Mouse (Mus musculus): ENCODE data around the gene Ano4. TPM values are rescaled to one million over a fixed set of nuclear protein-coding genes. Genes with fewer than 3 reads are reported as not detected.

Gene Ano4
- polyA plus RNA-seq, 1 experiment from 2014 or later: 7.5 TPM

DNA sequence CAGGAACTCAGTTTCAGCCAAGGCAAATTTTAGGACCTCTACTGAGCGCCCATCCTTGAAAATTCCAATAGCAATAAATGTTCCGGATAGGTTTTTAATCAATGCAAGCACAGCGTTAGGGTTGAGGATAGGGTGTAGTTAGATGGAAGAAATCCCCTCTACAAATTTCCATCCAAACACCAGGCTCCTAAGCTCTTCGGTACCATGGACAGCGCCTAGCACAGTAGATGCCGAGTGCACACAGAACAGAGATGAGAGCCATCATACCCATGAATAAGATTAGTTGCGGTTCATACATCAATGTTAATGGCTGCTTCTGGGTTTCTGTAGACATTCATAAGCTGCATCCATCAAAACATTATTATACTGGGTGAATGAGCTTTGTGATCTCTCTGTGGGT, 120.0 kb downstream of the Ano4 start:
- WGBS (ENCODE audit: insufficient replicate concordance): 32% methylated on average over 7 of the region's 7 CpGs
- no peaks in the 10 kb centered on the region for H3K36me3 ChIP-seq (ENCODE audit: control insufficient read depth, insufficient read depth, low read length)
- no peaks in the 10 kb centered on the region for H3K9me3 ChIP-seq (replicated peaks; ENCODE audit: control insufficient read depth, low read length)
- H3K27me3 ChIP-seq (ENCODE audit: control insufficient read depth, insufficient read depth, low read length): no peaks in the 10 kb centered on the region
- no peak overlapping the region for H3K27ac ChIP-seq (ENCODE audit: low read depth, low read length)
- no peak overlapping the region for H3K4me2 ChIP-seq
- no peak overlapping the region for H3K9ac ChIP-seq (ENCODE audit: low read depth, low read length)
- no peak overlapping the region for H3K4me3 ChIP-seq (ENCODE audit: low read depth, low read length)
- ATAC-seq (replicated peaks; ENCODE audit: insufficient number of reproducible peaks, low FRiP score, low TSS enrichment): no peak
- H3K4me1 ChIP-seq (ENCODE audit: control insufficient read depth, insufficient read depth, low read length): no peaks in the 10 kb centered on the region

- Histone ChIP-seq H3K4me1 (ENCODE audit: control insufficient read depth, insufficient read depth, low read length) (no peaks in the 10 kb centered on the region), H3K9ac (ENCODE audit: low read depth, low read length) (no peak overlapping the region), H3K36me3 (ENCODE audit: control insufficient read depth, insufficient read depth, low read length) (no peaks in the 10 kb centered on the region), H3K27ac (ENCODE audit: low read depth, low read length) (no peak overlapping the region), H3K4me2 (no peak overlapping the region), H3K4me3 (ENCODE audit: low read depth, low read length) (no peak overlapping the region), H3K27me3 (ENCODE audit: control insufficient read depth, insufficient read depth, low read length) (no peaks in the 10 kb centered on the region), H3K9me3 (replicated peaks; ENCODE audit: control insufficient read depth, low read length) (no peaks in the 10 kb centered on the region)
- ATAC-seq (replicated peaks; ENCODE audit: insufficient number of reproducible peaks, low FRiP score, low TSS enrichment): no peak
- 75% methylated on average over 6 of the region's 6 CpGs for WGBS (ENCODE audit: insufficient replicate concordance)
Observed at GRCm38 (mm10) chr10:89222284-89222989, 122.1 kb downstream of the Ano4 start.

- Histone ChIP-seq H3K27ac (ENCODE audit: low read depth, low read length) (no peak overlapping the region), H3K36me3 (ENCODE audit: control insufficient read depth, insufficient read depth, low read length) (no peaks in the 10 kb centered on the region), H3K4me2 (no peak overlapping the region), H3K4me1 (ENCODE audit: control insufficient read depth, insufficient read depth, low read length) (no peaks in the 10 kb centered on the region), H3K4me3 (ENCODE audit: low read depth, low read length) (no peak overlapping the region), H3K9me3 (replicated peaks; ENCODE audit: control insufficient read depth, low read length) (no peaks in the 10 kb centered on the region), H3K9ac (ENCODE audit: low read depth, low read length) (no peak overlapping the region), H3K27me3 (ENCODE audit: control insufficient read depth, insufficient read depth, low read length) (no peaks in the 10 kb centered on the region)
- WGBS (ENCODE audit: insufficient replicate concordance): 79% methylated on average over 6 of the region's 6 CpGs
- no peak for ATAC-seq (replicated peaks; ENCODE audit: insufficient number of reproducible peaks, low FRiP score, low TSS enrichment)
Observed at GRCm38 (mm10) chr10:89216078-89216477, 128.5 kb downstream of the Ano4 start.

DNA sequence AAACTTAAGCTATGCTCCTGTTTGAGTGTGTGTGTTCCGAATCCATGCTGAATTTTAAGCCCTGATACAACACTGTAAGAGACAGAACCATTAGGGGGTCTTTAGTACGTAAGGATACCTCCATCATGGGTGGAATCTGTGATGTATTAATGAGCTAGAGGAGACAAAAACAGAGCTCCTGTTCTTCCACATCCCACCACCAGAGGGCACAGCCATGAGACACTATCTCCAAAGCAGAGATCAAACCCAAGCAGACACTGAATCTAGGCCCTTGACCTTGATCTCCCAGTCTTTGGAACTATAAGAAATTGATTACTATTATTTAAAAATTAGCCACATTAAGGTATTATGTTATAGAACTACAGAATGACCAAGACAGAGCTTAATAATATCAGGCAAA, 138.7 kb downstream of the Ano4 start:
- H3K9ac ChIP-seq (ENCODE audit: low read depth, low read length): no peak overlapping the region
- no peak for ATAC-seq (replicated peaks; ENCODE audit: insufficient number of reproducible peaks, low FRiP score, low TSS enrichment)
- 47% methylated on average over 2 of the region's 2 CpGs for WGBS (ENCODE audit: insufficient replicate concordance)
- no peak overlapping the region for H3K4me2 ChIP-seq
- no peaks in the 10 kb centered on the region for H3K4me1 ChIP-seq (ENCODE audit: control insufficient read depth, insufficient read depth, low read length)
- no peak overlapping the region for H3K27ac ChIP-seq (ENCODE audit: low read depth, low read length)
- H3K36me3 ChIP-seq (ENCODE audit: control insufficient read depth, insufficient read depth, low read length): no peaks in the 10 kb centered on the region
- H3K4me3 ChIP-seq (ENCODE audit: low read depth, low read length): no peak overlapping the region
- no peaks in the 10 kb centered on the region for H3K27me3 ChIP-seq (ENCODE audit: control insufficient read depth, insufficient read depth, low read length)
- H3K9me3 ChIP-seq (replicated peaks; ENCODE audit: control insufficient read depth, low read length): no peaks in the 10 kb centered on the region

GRCm38 (mm10) chr10:89196444-89196843, 148.1 kb downstream of the Ano4 start:
- Histone ChIP-seq H3K4me1 (ENCODE audit: control insufficient read depth, insufficient read depth, low read length) (no peaks in the 10 kb centered on the region), H3K9ac (ENCODE audit: low read depth, low read length) (no peak overlapping the region), H3K27me3 (ENCODE audit: control insufficient read depth, insufficient read depth, low read length) (no peaks in the 10 kb centered on the region), H3K9me3 (replicated peaks; ENCODE audit: control insufficient read depth, low read length) (no peaks in the 10 kb centered on the region), H3K27ac (ENCODE audit: low read depth, low read length) (no peak overlapping the region), H3K36me3 (ENCODE audit: control insufficient read depth, insufficient read depth, low read length) (no peaks in the 10 kb centered on the region), H3K4me3 (ENCODE audit: low read depth, low read length) (no peak overlapping the region), H3K4me2 (no peak overlapping the region)
- 84% methylated on average over 10 of the region's 10 CpGs for WGBS (ENCODE audit: insufficient replicate concordance)
- ATAC-seq (replicated peaks; ENCODE audit: insufficient number of reproducible peaks, low FRiP score, low TSS enrichment): no peak

DNA sequence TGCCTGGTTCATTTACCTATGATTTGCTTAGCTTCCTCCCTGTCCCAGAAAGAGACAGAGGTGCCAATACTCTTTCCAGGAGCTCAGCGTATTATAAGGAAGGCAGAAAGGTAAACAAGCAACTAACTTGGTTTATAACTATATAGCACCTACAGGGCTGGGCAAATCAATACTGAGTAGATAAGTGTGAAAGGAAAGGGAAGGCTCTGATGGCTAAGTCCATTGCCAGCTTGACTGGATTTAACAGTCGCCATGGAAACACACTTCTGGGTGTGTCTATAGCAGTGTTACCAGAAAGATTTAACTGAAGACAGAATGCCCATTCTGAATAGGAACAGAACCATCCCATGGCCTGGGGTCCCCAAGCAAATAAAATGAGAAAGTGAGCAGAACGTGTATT, 149.5 kb downstream of the Ano4 start:
- H3K27me3 ChIP-seq (ENCODE audit: control insufficient read depth, insufficient read depth, low read length): no peaks in the 10 kb centered on the region
- no peak overlapping the region for H3K4me3 ChIP-seq (ENCODE audit: low read depth, low read length)
- no peak overlapping the region for H3K9ac ChIP-seq (ENCODE audit: low read depth, low read length)
- no peak overlapping the region for H3K27ac ChIP-seq (ENCODE audit: low read depth, low read length)
- WGBS (ENCODE audit: insufficient replicate concordance): 80% methylated on average over 3 of the region's 3 CpGs
- no peak overlapping the region for H3K4me2 ChIP-seq
- H3K36me3 ChIP-seq (ENCODE audit: control insufficient read depth, insufficient read depth, low read length): no peaks in the 10 kb centered on the region
- no peak for ATAC-seq (replicated peaks; ENCODE audit: insufficient number of reproducible peaks, low FRiP score, low TSS enrichment)
- H3K4me1 ChIP-seq (ENCODE audit: control insufficient read depth, insufficient read depth, low read length): no peaks in the 10 kb centered on the region
- no peaks in the 10 kb centered on the region for H3K9me3 ChIP-seq (replicated peaks; ENCODE audit: control insufficient read depth, low read length)

DNA sequence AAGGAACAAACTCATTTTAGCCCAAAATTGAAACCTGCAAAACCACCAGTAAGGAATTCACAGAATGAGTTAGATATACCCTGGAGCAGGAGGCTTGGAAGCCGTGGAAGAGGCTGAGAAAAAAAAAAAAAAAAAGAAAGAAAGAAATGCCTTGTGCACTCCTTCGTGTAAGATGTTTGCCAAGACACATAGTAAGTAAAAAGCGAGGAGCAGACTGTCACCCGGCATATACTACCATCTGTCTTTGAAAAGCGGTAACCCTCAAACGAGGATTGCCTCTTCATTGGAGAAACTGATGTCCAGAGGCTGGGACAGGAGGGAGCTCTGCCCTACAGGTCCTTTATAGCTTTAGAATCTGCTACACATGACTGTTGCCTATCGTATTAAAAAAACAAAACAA, 150.1 kb downstream of the Ano4 start:
- 82% methylated on average over 7 of the region's 7 CpGs for WGBS (ENCODE audit: insufficient replicate concordance)

DNA sequence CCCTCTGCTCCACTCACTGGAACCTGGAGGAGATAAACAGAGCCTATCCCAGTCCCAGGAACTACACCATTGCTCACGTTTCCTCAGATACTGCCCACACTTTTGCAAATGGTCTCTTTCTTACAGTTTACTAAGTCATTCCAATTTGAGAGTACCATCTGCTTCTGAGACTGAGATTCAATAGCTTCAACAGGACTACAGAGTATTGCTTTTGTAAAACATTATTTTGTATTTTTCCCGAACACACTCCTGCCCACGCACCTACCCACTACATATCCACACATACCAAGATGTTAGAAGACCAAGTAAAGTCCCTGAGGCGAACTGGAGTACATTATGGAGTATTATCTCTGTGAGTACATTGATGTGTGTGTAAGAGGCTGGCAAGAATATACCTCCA, 166.6 kb downstream of the Ano4 start:
- H3K9me3 ChIP-seq (replicated peaks; ENCODE audit: control insufficient read depth, low read length): no peaks in the 10 kb centered on the region
- no peak overlapping the region for H3K4me3 ChIP-seq (ENCODE audit: low read depth, low read length)
- no peak overlapping the region for H3K4me2 ChIP-seq
- WGBS (ENCODE audit: insufficient replicate concordance): 72% methylated on average over 4 of the region's 4 CpGs
- H3K27ac ChIP-seq (ENCODE audit: low read depth, low read length): no peak overlapping the region
- H3K4me1 ChIP-seq (ENCODE audit: control insufficient read depth, insufficient read depth, low read length): no peaks in the 10 kb centered on the region
- no peak for ATAC-seq (replicated peaks; ENCODE audit: insufficient number of reproducible peaks, low FRiP score, low TSS enrichment)
- no peaks in the 10 kb centered on the region for H3K36me3 ChIP-seq (ENCODE audit: control insufficient read depth, insufficient read depth, low read length)
- H3K9ac ChIP-seq (ENCODE audit: low read depth, low read length): no peak overlapping the region
- no peaks in the 10 kb centered on the region for H3K27me3 ChIP-seq (ENCODE audit: control insufficient read depth, insufficient read depth, low read length)

More for the DNA sequence above, 150.1 kb downstream of the Ano4 start:
- Histone ChIP-seq H3K27me3 (ENCODE audit: control insufficient read depth, insufficient read depth, low read length) (no peaks in the 10 kb centered on the region), H3K4me3 (ENCODE audit: low read depth, low read length) (no peak overlapping the region), H3K9ac (ENCODE audit: low read depth, low read length) (no peak overlapping the region), H3K4me1 (ENCODE audit: control insufficient read depth, insufficient read depth, low read length) (no peaks in the 10 kb centered on the region), H3K4me2 (no peak overlapping the region), H3K9me3 (replicated peaks; ENCODE audit: control insufficient read depth, low read length) (no peaks in the 10 kb centered on the region), H3K36me3 (ENCODE audit: control insufficient read depth, insufficient read depth, low read length) (no peaks in the 10 kb centered on the region), H3K27ac (ENCODE audit: low read depth, low read length) (no peak overlapping the region)
- ATAC-seq (replicated peaks; ENCODE audit: insufficient number of reproducible peaks, low FRiP score, low TSS enrichment): no peak

- Histone ChIP-seq H3K27me3 (ENCODE audit: control insufficient read depth, insufficient read depth, low read length) (no peaks in the 10 kb centered on the region), H3K4me1 (ENCODE audit: control insufficient read depth, insufficient read depth, low read length) (no peaks in the 10 kb centered on the region), H3K36me3 (ENCODE audit: control insufficient read depth, insufficient read depth, low read length) (no peaks in the 10 kb centered on the region), H3K9me3 (replicated peaks; ENCODE audit: control insufficient read depth, low read length) (no peaks in the 10 kb centered on the region), H3K4me3 (ENCODE audit: low read depth, low read length) (no peak overlapping the region), H3K27ac (ENCODE audit: low read depth, low read length) (no peak overlapping the region), H3K9ac (ENCODE audit: low read depth, low read length) (no peak overlapping the region), H3K4me2 (no peak overlapping the region)
- ATAC-seq (replicated peaks; ENCODE audit: insufficient number of reproducible peaks, low FRiP score, low TSS enrichment): no peak
- WGBS (ENCODE audit: insufficient replicate concordance): 79% methylated on average over 1 of the region's 1 CpGs
Observed at GRCm38 (mm10) chr10:89164533-89164932, 180.0 kb downstream of the Ano4 start.

All from heart, embryonic 11.5 days (tissue).